Mouse (Mus musculus) E14TG2a.4 (cell line): ENCODE data around the gene 1700093K21Rik.
"Not testable (repeated sequence)": the region's sequence is repeated elsewhere in the genome, so short reads cannot be mapped to it uniquely, and the experiment has no call there.

ENCODE experiments used
- H3K27me3 ChIP-seq: 2 replicates; pipeline ENCODE4 v1.6.1; 2014; ENCODE audit warnings: low read length, control low read depth; ENCODE audit not compliant: insufficient read depth
- H3K36me3 ChIP-seq: 2 replicates; pipeline ENCODE4 v1.6.1; 2014; ENCODE audit warnings: low read length, control low read depth; ENCODE audit not compliant: insufficient read depth
- H3K4me1 ChIP-seq: replicated peaks from 2 replicates; pipeline ENCODE4 v1.6.1; 2014; ENCODE audit warnings: low read depth, low read length, control low read depth
- H3K4me3 ChIP-seq: replicated peaks from 2 replicates; pipeline ENCODE4 v1.5.1; 2014; ENCODE audit warnings: mild to moderate bottlenecking, low read length
- H3K9me3 ChIP-seq: 2 replicates; pipeline ENCODE4 v1.6.1; 2014; ENCODE audit warnings: low read length, control low read depth
- CTCF ChIP-seq: conservative IDR thresholded peaks from 2 replicates; pipeline ENCODE4 v1.5.1; 2014; ENCODE audit warnings: low read length
- NANOG ChIP-seq: IDR thresholded peaks from 2 replicates; pipeline ENCODE4 v1.6.1; 2014; ENCODE audit warnings: borderline replicate concordance, low read length, mixed read lengths
- POU5F1 ChIP-seq: IDR thresholded peaks from 2 replicates; pipeline ENCODE4 v1.6.1; 2014; ENCODE audit warnings: low read length, borderline replicate concordance

1700093K21Rik gene

DNA sequence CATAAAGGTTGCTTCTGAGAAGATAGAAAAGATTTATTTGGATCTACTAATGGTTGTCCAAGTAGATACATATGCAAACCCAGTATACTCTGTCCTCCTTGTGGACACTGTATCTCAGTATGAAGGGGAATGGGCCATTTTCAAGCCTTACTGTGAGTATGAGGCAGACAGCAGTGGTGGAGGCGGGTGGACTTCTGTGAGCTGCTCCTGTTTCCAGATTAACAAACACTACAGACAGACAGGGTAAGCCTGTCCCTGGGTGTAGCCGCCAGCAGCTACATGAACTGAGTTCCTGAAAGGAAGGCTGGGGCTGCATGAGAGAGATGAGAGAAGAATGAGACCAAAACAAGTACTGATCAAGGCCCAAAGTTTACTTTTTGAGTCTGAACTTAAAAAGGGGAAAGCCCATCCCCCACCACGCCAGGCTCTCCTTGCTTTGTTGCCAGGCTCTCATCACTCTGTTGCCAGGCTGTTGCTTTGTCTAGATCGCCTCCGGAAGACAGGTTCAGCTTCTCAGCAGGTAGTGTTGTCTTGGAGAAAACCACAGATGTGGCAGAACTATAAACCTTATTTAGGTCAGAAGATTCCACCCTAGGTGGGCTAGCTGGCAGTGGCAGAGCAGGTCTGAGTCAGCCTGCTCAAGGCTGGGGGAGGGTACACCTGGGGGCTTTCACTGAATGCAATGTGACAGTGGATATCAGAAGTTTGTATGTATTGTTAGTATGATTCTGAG is at the start of gene 1700093K21Rik:
Gene 1700093K21Rik (minus strand): TSS at position 683 of the 733 bp plus-strand sequence.
- Histone ChIP-seq H3K4me1 (peaks cover 38% of the 10 kb centered on the region), H3K9me3 (peaks cover 19% of the 10 kb centered on the region), H3K27me3 (no peaks in the 10 kb centered on the region), H3K36me3 (no peaks in the 10 kb centered on the region), H3K4me3 (no peak within 1 kb of the TSS)
- TF ChIP-seq CTCF, result no peak
- TF ChIP-seq NANOG, result peak; percentile 21; the same call in 1 of the 2 replicates
- TF ChIP-seq POU5F1, result no peak

DNA sequence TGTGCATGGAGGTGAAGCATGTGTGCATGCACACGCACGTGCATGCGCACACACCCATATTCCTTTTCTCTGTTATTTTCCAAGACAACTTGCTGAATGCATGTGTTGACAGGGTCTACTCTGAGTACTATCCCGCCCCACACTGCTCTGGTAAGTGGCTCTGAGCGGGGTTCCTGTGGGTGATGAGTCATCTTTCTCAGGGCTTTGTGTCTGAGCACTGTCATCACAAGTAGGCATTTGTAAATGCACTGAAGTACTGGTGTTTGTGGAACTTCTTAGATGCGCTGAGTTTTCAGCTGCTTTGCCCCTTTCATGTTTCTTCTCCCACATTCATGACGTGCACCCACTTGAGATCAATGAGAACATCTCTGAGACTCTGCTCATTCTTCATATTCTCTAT is 49.2 kb upstream of the 1700093K21Rik start:
- Histone ChIP-seq H3K4me3 (no peak overlapping the region), H3K4me1 (no peaks in the 10 kb centered on the region), H3K27me3 (no peaks in the 10 kb centered on the region), H3K36me3 (peaks cover 12% of the 10 kb centered on the region; the same call in 1 of the 2 replicates), H3K9me3 (no peaks in the 10 kb centered on the region)
- TF ChIP-seq CTCF (no peak), POU5F1 (no peak), NANOG (no peak)

DNA sequence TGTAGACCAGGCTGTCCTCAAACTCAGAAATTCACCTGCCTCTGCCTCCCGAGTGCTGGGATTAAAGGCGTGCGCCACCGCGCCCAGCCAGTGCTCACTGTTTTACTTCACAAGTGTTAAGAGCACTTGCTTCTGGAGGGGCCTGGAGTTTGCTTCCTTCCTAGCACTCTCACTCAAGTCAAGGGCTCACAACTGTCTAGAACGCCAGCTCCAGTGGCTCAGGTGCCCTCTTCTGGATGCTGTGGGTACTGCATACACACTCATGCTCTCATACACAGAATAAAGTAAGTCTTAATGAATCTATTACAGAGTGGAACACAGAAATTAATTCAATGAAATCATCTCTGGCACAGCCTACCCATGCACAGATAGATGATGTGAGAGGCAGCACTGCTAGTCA is 44.8 kb upstream of the 1700093K21Rik start:
- Histone ChIP-seq H3K4me3 (no peak overlapping the region), H3K27me3 (no peaks in the 10 kb centered on the region; the same call in 1 of the 2 replicates), H3K4me1 (no peaks in the 10 kb centered on the region), H3K36me3 (peaks cover 1% of the 10 kb centered on the region; the same call in 1 of the 2 replicates), H3K9me3 (no peaks in the 10 kb centered on the region)
- TF ChIP-seq CTCF, result peak; percentile 93
- no peak for TF ChIP-seq POU5F1
- TF ChIP-seq NANOG, result no peak

DNA sequence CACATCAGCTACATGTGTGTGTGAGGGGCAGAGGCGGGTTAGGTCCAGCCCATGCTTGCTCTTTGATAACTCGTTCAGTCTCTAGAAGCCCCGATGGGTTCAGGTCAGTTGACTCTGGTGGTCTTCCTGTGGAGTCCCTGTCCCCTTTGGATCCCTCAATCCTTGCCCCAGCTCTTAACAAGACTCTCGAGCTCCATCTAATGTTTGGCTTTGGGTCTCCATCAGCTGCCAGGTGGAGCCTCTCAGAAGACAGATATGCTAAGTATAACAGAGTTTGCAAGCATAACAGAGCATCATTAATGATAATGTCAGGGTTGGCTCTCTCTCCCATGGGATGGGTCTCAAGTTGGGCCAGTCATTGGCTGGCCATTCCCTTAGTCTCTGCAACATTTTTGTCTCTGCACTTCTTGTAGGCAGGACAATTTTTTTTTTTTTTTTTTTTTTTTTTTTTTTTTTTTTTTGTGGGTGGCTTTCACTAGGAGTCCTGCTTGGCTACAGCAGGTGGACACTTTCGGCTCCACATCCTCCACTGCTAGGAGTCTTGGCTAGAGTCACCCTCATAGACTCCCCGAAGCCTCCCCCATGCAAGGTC is 36.2 kb upstream of the 1700093K21Rik start:
- TF ChIP-seq NANOG, result no peak
- TF ChIP-seq CTCF, result no peak
- no peak for TF ChIP-seq POU5F1
- no peaks in the 10 kb centered on the region for H3K36me3 ChIP-seq
- H3K9me3 ChIP-seq, result no peaks in the 10 kb centered on the region
- no peak overlapping the region for H3K4me3 ChIP-seq
- no peaks in the 10 kb centered on the region for H3K4me1 ChIP-seq
- H3K27me3 ChIP-seq, result no peaks in the 10 kb centered on the region

DNA sequence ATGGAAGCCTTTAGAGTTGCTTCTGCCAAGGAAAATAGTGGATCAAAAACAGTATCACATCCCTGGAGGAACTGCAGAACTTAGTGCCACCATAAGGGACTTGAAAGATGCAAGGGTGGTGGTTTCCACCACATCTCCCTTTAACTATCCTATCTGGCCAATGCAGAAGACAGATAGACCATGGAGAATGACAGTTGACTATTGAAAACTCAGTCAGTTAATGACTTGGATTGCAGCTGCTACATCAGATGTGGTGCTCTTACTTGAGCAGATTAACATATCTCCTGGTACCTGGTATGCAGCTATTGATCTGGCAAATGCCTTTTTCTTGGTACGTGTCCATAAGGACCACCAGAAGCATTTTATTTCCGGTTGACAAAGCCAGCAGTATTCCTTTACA is 16.5 kb upstream of the 1700093K21Rik start:
- no peak overlapping the region for H3K4me3 ChIP-seq
- H3K27me3 ChIP-seq, result peaks cover 2% of the 10 kb centered on the region
- TF ChIP-seq CTCF (no peak), NANOG (no peak), POU5F1 (no peak)
- H3K9me3 ChIP-seq, result peaks cover 8% of the 10 kb centered on the region; the same call in 1 of the 2 replicates
- peaks cover 5% of the 10 kb centered on the region; the same call in 1 of the 2 replicates for H3K4me1 ChIP-seq
- H3K36me3 ChIP-seq, result no peaks in the 10 kb centered on the region

DNA sequence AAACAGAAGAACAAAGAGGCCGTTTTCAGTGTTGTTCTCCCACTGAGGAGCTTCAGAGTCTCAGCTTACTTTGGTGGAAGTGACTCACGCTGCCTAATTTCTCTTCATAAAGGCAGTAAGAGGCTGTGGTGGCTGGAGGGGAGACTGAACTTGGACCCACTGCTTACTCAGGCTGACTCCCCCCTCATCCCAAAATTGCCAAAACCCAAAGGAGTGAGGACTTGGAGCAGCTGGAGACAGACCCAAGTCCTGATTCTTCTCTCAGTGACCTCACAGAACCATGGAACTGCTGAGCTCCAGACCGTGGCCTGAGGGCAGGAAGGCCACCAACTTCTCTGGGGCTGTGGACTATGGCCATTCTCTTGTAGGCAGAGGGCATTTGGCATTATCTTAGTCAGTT is 2.0 kb downstream of the 1700093K21Rik start:
- Histone ChIP-seq H3K4me1 (peaks cover 52% of the 10 kb centered on the region), H3K27me3 (no peaks in the 10 kb centered on the region), H3K36me3 (no peaks in the 10 kb centered on the region), H3K9me3 (peaks cover 8% of the 10 kb centered on the region; the same call in 1 of the 2 replicates), H3K4me3 (no peak overlapping the region)
- TF ChIP-seq NANOG, result no peak

DNA sequence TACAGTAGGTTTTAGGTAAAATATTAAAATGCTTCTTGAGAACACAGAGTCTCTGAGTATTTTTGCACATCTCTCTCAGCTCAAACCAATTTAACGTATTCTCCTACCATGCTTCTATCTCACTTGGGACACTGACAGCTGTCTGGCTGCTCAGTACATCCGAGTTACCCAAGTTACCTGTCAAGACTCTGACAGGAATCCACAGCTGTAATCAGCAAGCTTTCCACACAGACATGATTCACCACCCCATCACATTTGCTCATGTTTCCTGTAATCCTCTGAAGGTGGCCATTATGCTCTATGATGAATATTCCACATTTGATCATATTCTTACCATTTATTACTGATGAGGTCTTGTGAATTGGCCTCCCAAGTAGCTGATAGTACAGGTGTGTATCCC is 5.6 kb downstream of the 1700093K21Rik start:
- Histone ChIP-seq H3K4me1 (peaks cover 57% of the 10 kb centered on the region), H3K36me3 (no peaks in the 10 kb centered on the region), H3K4me3 (no peak overlapping the region), H3K27me3 (no peaks in the 10 kb centered on the region), H3K9me3 (0 out of 2 replicates have a peak, but pooled peaks cover 3% of the 10 kb centered on the region)
- TF ChIP-seq POU5F1 (no peak), CTCF (no peak), NANOG (no peak)

DNA sequence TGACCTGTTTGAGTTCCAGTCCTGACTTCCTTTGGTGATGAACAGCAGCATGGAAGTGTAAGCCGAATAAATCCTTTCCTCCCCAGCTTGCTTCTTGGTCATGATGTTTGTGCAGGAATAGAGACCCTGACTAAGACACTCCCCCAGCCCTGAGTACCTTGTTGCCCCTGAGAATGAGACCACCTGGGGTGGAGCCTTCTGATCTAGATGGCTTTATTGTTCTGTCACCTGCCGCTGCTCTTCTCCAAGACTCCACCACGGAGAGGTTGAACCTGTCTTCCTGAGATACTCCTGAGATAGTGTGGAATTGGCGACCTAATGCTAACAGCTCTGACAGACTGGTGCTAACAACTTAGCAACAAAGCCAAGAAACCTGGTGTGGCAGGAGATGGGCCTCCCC is 6.2 kb downstream of the 1700093K21Rik start:
- not testable (repeated sequence) for H3K4me3 ChIP-seq, H3K27me3 ChIP-seq, H3K9me3 ChIP-seq, H3K36me3 ChIP-seq
- peaks cover 51% of the 10 kb centered on the region for H3K4me1 ChIP-seq
- peak; percentile 53; the same call in 1 of the 2 replicates for TF ChIP-seq NANOG

DNA sequence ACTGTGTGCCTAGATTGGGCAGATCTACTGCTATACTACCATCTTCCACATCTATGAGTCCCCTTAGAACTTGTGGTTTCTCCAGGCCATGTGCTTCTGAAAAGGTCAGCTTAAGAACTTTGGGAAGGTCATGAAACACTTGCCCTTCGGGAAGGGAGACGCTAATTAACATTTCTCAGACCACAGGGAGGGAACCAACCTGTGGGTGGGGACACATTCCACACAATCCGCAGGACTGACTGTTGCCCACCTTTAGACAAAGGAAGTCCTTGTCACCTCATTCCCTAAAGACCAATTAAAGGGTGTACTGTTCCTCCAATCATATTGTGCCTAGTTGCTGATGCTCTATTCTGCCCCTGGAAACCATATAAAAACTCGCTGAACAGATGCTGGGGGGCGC is 16.2 kb downstream of the 1700093K21Rik start:
- H3K36me3 ChIP-seq, H3K4me1 ChIP-seq, H3K4me3 ChIP-seq, H3K27me3 ChIP-seq: not testable (repeated sequence)
- peaks cover 39% of the 10 kb centered on the region for H3K9me3 ChIP-seq
